Mouse (Mus musculus) bone marrow macrophage, adult 2 months (primary cell): ENCODE results near the gene Gm8362. TPM values are rescaled to one million over a fixed set of nuclear protein-coding genes. Genes with fewer than 3 reads are reported as not detected.
"Not testable (repeated sequence)": the region's sequence is repeated elsewhere in the genome, so short reads cannot be mapped to it uniquely, and the experiment has no call there.

ENCODE experiments used
- H3K27ac ChIP-seq: 2 replicates; pipeline ENCODE4 v1.5.1; 2012; ENCODE audit warnings: low read depth, low read length; ENCODE audit not compliant: insufficient read depth
- H3K4me1 ChIP-seq: 2 replicates; pipeline ENCODE4 v1.6.1; 2012; ENCODE audit warnings: low read length; ENCODE audit not compliant: control insufficient read depth, insufficient read depth
- H3K4me3 ChIP-seq: 2 replicates; pipeline ENCODE4 v1.5.1; 2012; ENCODE audit warnings: mild to moderate bottlenecking, low read length, moderate library complexity; ENCODE audit not compliant: insufficient read depth
- polyA plus RNA-seq: library from polyadenylated mRNA; stranded (reverse); fragments of >200 nt; gene quantifications from 2 replicates; pipeline ENCODE4 v1.2.4, GENCODE M21; 2012; ENCODE audit not compliant: missing spikeins, insufficient read depth, insufficient read length

The Gm8362 gene
- polyA plus RNA-seq = not detected in 2 replicates

DNA sequence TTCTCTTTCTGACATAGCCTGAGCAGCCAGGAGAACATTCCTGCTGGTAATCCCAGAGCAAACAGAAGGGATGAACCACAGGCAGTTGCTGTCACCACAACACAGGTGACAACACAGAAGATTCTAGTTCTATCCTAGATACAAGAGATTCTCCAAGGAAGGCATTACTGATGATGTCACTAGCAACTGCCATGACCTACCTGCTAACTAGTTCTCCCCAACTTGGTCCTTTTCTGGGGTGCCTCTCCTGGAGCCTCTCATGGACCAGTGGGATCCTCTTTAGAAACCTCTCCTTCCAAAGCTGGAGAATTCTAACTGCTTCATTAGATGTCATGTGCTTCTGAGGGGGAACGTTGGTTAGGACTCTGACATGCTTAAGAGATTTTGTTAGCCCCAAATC is at the start of gene Gm8362:
Gm8362 (minus strand) TSS at position 101 of the 400 bp plus-strand sequence.
- not testable (repeated sequence) for H3K4me1 ChIP-seq, H3K27ac ChIP-seq, H3K4me3 ChIP-seq

DNA sequence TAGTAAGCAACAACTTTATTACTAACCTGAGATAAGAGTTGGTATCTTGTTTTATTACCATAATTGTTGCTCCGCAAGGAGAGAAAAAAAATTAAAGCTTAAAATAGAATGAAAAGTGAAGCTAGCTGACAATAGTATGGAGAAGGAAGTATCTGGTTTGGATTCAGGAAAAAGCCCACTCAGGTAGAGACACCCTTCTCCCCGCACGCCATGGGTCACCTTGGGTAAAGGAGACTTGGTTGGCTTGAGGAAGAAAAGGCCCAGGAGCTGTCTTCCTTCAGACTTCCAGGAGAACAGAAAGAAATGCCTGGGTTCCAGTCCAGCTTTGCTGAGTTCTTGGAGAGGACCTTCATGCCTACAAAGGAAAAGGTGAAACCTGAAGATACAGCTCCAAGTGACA is 49.1 kb upstream of the Gm8362 start:
- H3K4me1 ChIP-seq, H3K4me3 ChIP-seq, H3K27ac ChIP-seq: not testable (repeated sequence)

DNA sequence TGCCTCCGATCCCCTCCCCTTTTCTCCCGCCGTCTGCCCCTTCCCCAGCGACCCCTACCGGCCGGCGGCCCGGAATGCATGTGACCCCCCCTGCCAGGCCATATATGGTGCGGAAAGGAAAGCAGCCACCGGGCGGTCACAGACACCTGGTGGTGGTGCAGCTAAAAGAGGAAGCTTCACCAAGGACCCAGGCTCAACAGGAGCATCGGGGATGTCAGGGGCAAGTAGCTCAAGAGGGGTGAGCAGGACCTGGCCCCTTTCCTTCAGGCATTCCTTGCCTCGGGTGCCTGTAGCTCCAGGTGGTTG is 17.0 kb downstream of the Gm8362 start:
- H3K27ac ChIP-seq, H3K4me1 ChIP-seq, H3K4me3 ChIP-seq: not testable (repeated sequence)

DNA sequence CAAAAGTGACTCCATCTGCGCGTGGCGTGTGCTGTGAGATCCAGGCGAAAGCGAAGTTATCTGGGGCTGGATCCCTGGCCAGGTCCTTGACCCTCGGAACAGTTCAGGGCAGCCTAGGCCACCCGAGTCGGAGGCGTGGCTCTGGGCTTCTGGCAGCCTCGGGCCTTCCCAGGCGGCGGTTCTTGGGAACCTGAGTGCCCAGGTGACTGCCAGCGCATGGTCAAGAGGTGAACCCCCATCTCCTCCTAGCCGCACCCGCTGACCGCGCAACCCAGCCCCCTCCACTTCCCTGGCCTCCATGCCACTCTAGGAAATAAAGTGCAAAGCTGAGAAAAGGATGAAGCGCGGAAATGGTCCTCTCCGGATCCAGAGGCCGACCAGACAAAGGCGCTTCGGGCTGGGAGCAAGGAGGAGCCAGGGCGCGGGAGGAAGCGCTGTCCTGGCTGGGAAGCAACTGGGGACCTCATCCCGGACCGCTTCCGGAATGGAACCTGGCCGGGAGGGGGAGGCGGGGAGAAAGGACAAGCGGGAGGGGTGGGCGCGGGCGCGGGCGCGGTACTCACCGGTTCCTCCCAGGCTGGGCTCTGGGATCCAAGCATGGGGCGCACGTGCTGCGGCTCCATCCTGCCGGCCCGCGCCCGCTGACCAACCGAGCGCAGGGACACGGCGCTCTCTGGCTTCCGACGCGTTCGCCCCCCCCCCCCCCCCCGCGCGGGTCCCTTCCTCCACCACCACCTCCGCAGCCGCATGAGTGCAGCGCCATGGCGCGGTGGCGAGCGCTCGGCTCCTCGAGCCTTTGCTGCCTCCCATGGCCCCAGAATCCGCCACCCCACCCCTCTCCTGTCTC is 17.6 kb downstream of the Gm8362 start:
- H3K4me1 ChIP-seq, H3K27ac ChIP-seq, H3K4me3 ChIP-seq: not testable (repeated sequence)

DNA sequence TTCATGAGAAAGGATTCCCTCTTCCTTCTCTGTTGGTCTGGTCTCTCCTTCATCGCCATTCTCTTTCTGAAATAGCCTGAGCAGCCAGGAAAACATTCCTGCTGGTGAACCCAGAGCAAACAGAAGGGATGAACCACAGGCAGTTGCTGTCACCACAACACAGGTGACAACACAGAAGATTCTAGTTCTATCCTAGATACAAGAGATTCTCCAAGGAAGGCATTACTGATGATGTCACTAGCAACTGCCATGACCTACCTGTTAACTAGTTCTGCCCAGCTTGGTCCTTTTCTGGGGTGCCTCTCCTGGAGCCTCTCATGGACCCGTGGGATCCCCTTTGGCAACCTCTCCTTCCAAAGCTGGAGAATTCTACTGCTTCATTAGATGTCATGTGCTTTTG is 32.0 kb downstream of the Gm8362 start, which contains the start of gene Gm3636:
Gm3636 (minus strand) TSS at position 101 of the 400 bp plus-strand sequence.
- H3K4me1 ChIP-seq, H3K27ac ChIP-seq, H3K4me3 ChIP-seq: not testable (repeated sequence)

DNA sequence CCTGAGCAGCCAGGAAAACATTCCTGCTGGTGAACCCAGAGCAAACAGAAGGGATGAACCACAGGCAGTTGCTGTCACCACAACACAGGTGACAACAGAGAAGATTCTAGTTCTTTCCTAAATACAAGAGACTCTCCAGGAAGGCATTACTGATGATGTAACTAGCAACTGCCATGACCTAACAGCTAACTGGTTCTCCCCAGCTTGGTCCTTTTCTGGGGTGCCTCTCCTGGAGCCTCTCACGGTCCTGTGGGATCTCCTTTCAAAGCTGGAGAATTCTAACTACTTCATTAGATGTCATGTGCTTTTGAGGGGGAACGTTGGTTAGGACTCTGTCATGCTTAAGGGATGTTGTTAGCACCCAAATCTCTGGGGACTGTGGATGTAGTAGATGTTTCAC is 54.1 kb downstream of the Gm8362 start, which contains the start of gene Gm8050:
Gm8050 (minus strand) TSS at position 101 of the 400 bp plus-strand sequence.
- not testable (repeated sequence) for H3K4me3 ChIP-seq, H3K4me1 ChIP-seq, H3K27ac ChIP-seq

Other genes starting within 250 kb of the Gm8362 start
- gene Gm8356, start 237.1 kb downstream of the Gm8362 start, polyA plus RNA-seq = not detected in 2 replicates
- not detected in 2 replicates for gene Gm3629, start 183.8 kb downstream of the Gm8362 start, polyA plus RNA-seq
- not detected in 2 replicates for gene Gm3460, start 152.0 kb downstream of the Gm8362 start, polyA plus RNA-seq
- gene Gm10251, start 90.2 kb downstream of the Gm8362 start, polyA plus RNA-seq = not detected in 2 replicates
- gene Gm8050, start 54.2 kb downstream of the Gm8362 start, polyA plus RNA-seq = not detected in 2 replicates
- not detected in 2 replicates for gene Gm3636, start 32.1 kb downstream of the Gm8362 start, polyA plus RNA-seq
- gene Gm3642, start 65.9 kb upstream of the Gm8362 start, polyA plus RNA-seq = not detected in 2 replicates
- gene Gm3667, start 115.6 kb upstream of the Gm8362 start, polyA plus RNA-seq = not detected in 2 replicates
- not detected in 2 replicates for gene Gm6356, start 199.4 kb upstream of the Gm8362 start, polyA plus RNA-seq